Mouse (Mus musculus): Measurements from ENCODE around the gene Cep128. TPM values are rescaled to one million over a fixed set of nuclear protein-coding genes. Genes with fewer than 3 reads are reported as not detected.

Cep128 gene
- polyA plus RNA-seq, 1 experiment from 2014 or later, result 14.5 TPM

DNA sequence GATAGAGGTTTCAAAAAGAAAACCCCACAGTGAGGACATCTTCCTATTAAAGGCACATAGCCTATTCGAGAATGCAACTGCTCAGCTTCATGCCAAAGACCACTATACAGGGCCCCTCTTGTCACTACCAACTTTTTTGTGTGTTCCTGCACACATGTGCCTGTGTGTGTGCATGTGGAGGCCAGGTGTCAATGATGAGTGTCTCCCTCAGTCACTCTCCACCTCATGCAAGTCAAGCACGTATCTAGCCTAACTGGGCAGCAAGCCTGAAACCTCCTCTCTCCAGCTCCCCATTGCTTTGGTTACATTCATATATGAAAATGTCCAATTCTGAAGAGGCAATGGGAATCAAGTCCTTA lies 317.1 kb downstream of the Cep128 start:
- no peak overlapping the region for H3K27ac ChIP-seq (ENCODE audit: low read depth, low read length)
- no peak overlapping the region for H3K4me2 ChIP-seq
- no peak for DNase-seq (ENCODE audit: low spot score)
- no peak overlapping the region for H3K9ac ChIP-seq (ENCODE audit: low read depth, low read length)
- H3K4me1 ChIP-seq (replicated peaks; ENCODE audit: control insufficient read depth, insufficient read depth, low read length), result no peaks in the 10 kb centered on the region
- H3K9me3 ChIP-seq (ENCODE audit: control insufficient read depth, low read length), result no peaks in the 10 kb centered on the region
- H3K27me3 ChIP-seq (replicated peaks; ENCODE audit: control insufficient read depth, insufficient read depth, low read length), result no peaks in the 10 kb centered on the region
- no peak overlapping the region for H3K4me3 ChIP-seq (ENCODE audit: low read depth, low read length)
- 93% methylated on average over 2 of the region's 2 CpGs for WGBS
- no peaks in the 10 kb centered on the region for H3K36me3 ChIP-seq (ENCODE audit: control insufficient read depth, insufficient read depth, low read length)
- no peak for ATAC-seq (replicated peaks; ENCODE audit: low FRiP score)

DNA sequence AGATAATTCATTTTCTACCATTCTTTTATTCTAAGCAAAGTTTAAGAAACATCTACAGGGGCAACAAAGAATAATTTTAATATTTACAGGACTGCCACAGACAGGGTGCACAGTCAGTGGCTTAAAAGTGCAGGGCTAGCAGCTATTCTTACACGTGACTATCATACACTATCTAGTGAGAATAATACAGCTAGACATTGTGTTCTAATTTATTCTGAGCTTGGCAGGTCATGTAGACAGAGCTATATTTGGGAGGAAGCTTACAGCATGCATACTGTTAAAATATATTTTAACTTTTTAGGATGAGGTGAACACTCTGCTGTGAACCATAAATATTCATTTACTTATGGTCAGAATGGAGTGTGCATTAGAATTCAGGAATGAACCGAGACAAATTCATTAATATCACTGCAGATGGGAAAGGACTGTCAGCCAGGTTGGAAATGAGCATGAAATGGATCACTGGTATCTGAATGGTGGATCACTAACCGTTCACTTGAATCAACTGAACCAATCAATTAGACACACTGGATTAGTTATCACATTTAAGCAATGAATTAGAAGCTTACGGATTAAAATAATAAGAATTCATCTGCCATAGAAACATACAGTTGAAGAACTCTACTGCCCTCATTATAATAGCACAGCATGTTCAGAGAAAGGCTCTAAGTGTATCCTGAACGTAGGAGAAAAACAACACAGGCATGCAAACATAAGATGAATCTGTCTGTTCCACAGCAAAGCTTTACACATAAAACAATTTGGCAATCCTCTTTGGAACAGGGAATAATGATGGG lies 317.7 kb downstream of the Cep128 start:
- Histone ChIP-seq H3K27me3 (replicated peaks; ENCODE audit: control insufficient read depth, insufficient read depth, low read length) (no peaks in the 10 kb centered on the region), H3K36me3 (ENCODE audit: control insufficient read depth, insufficient read depth, low read length) (no peaks in the 10 kb centered on the region), H3K4me2 (no peak overlapping the region), H3K9ac (ENCODE audit: low read depth, low read length) (no peak overlapping the region), H3K9me3 (ENCODE audit: control insufficient read depth, low read length) (no peaks in the 10 kb centered on the region), H3K4me1 (replicated peaks; ENCODE audit: control insufficient read depth, insufficient read depth, low read length) (no peaks in the 10 kb centered on the region), H3K4me3 (ENCODE audit: low read depth, low read length) (no peak overlapping the region), H3K27ac (ENCODE audit: low read depth, low read length) (no peak overlapping the region)
- ATAC-seq (replicated peaks; ENCODE audit: low FRiP score) (no peak), DNase-seq (ENCODE audit: low spot score) (no peak)
- WGBS, result 83% methylated on average over 5 of the region's 5 CpGs

DNA sequence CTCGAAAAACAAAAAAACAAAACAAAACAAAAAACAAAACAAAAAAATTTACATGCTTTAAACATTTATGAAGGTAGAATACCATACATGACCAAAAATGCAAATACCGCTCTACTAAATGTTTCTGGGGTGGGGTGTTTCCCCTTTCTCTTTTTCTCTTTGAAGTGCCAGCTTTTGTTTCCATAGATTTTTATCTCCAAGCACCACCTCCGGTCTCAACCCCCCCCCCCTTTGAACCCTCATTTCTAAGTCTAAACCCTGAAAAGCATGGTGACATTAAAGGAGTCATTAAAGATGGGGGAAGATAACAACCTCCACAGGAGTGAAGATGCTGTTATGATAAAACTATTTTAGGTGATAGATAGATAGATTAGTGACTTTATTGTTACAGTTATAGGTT lies 318.8 kb downstream of the Cep128 start:
- H3K4me1 ChIP-seq (replicated peaks; ENCODE audit: control insufficient read depth, insufficient read depth, low read length), result no peaks in the 10 kb centered on the region
- no peak overlapping the region for H3K9ac ChIP-seq (ENCODE audit: low read depth, low read length)
- ATAC-seq (replicated peaks; ENCODE audit: low FRiP score), result no peak
- no peak for DNase-seq (ENCODE audit: low spot score)
- WGBS, result 82% methylated on average over 3 of the region's 3 CpGs
- H3K27me3 ChIP-seq (replicated peaks; ENCODE audit: control insufficient read depth, insufficient read depth, low read length), result no peaks in the 10 kb centered on the region
- H3K4me2 ChIP-seq, result no peak overlapping the region
- H3K4me3 ChIP-seq (ENCODE audit: low read depth, low read length), result no peak overlapping the region
- H3K27ac ChIP-seq (ENCODE audit: low read depth, low read length), result no peak overlapping the region
- no peaks in the 10 kb centered on the region for H3K9me3 ChIP-seq (ENCODE audit: control insufficient read depth, low read length)
- H3K36me3 ChIP-seq (ENCODE audit: control insufficient read depth, insufficient read depth, low read length), result no peaks in the 10 kb centered on the region

DNA sequence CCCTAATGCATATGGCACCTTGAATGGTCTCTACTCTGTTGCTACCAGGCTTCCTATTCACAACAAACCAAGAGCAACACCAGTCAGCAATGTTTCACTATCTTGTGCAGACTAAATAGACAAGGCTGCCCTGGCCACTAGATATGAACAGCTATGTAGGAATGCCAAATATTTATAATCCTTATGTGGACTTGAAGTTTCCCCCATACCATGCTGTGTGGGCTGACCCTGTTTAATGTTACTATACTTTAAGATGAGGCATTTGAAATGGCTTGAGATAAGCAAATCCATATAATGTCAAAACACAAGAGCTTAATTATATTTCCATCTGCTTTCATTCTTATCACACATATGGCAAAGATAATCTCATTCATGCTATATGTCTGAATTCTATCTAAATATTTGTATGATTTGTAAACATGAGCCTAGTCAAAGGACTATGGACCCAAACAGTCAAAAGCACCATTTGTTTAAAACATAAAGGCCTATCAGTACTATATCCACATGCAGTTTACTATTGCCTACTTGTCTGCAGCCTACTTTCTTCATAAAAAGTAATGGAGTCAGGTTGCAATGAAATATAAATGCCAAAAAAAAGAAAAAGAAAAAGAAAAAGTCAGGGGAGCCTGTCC lies 319.7 kb downstream of the Cep128 start:
- Histone ChIP-seq H3K27me3 (replicated peaks; ENCODE audit: control insufficient read depth, insufficient read depth, low read length) (no peaks in the 10 kb centered on the region), H3K4me1 (replicated peaks; ENCODE audit: control insufficient read depth, insufficient read depth, low read length) (no peaks in the 10 kb centered on the region), H3K36me3 (ENCODE audit: control insufficient read depth, insufficient read depth, low read length) (no peaks in the 10 kb centered on the region), H3K9me3 (ENCODE audit: control insufficient read depth, low read length) (no peaks in the 10 kb centered on the region), H3K4me3 (ENCODE audit: low read depth, low read length) (no peak overlapping the region), H3K27ac (ENCODE audit: low read depth, low read length) (no peak overlapping the region), H3K9ac (ENCODE audit: low read depth, low read length) (no peak overlapping the region), H3K4me2 (no peak overlapping the region)
- ATAC-seq (replicated peaks; ENCODE audit: low FRiP score), result no peak; the same call in none of the 2 replicates
- DNase-seq (ENCODE audit: low spot score), result no peak

DNA sequence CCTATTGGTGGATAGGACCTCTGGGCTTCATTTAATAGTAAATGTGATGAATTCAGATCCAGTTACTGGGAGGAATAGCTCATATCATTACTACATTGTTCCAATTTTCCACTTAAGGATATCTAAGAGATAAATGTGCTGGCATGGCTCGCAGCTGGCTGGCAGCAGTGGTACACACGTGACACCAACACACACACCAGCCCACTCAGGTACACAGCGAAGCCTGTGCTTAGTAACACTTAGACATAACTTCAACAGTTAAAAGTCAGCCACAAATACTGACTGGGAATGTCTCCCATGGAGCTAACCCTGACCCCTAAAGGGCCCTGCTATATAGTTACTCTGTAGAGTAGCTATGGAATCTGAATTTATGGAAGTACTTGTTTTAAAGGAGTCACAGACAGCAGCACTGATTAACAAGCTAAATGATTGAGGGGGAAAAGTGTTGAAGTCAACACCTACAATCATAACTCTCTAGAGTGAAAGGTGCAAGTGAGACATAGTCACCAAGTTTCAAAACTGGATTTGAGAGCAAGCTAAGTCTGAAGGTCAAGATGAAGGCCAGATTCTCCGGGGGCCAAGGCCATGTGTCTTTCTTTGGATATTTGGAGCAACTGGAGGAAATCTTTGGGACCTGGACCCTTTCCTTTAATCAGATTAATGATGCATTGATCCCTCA lies 320.7 kb downstream of the Cep128 start:
- Histone ChIP-seq H3K9ac (ENCODE audit: low read depth, low read length) (no peak overlapping the region), H3K4me2 (no peak overlapping the region), H3K4me3 (ENCODE audit: low read depth, low read length) (no peak overlapping the region), H3K27ac (ENCODE audit: low read depth, low read length) (no peak overlapping the region), H3K4me1 (replicated peaks; ENCODE audit: control insufficient read depth, insufficient read depth, low read length) (no peaks in the 10 kb centered on the region), H3K27me3 (replicated peaks; ENCODE audit: control insufficient read depth, insufficient read depth, low read length) (no peaks in the 10 kb centered on the region), H3K9me3 (ENCODE audit: control insufficient read depth, low read length) (no peaks in the 10 kb centered on the region), H3K36me3 (ENCODE audit: control insufficient read depth, insufficient read depth, low read length) (no peaks in the 10 kb centered on the region)
- DNase-seq (ENCODE audit: low spot score) (no peak), ATAC-seq (replicated peaks; ENCODE audit: low FRiP score) (no peak)
- WGBS, result 84% methylated on average over 4 of the region's 4 CpGs

DNA sequence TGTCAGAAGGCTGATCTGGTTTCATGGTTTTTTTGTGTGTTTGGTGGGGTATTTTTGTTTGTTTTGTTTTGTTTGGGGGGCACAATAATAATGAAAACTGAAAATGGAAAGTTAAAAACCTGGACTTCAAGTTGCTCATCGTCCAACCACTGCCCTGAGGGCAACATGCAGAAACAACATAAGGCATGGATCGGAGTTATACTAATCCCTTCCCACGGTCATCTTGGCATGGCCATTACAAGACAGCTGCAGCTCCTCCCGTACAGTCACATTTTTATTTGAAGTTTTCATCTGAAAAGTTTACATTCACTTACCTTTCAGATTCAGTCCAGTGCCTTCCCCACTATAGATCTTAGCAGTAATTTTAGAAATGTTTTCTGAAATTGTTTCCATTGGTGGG lies 321.5 kb downstream of the Cep128 start:
- Histone ChIP-seq H3K27ac (ENCODE audit: low read depth, low read length) (no peak overlapping the region), H3K4me2 (no peak overlapping the region), H3K27me3 (replicated peaks; ENCODE audit: control insufficient read depth, insufficient read depth, low read length) (no peaks in the 10 kb centered on the region), H3K36me3 (ENCODE audit: control insufficient read depth, insufficient read depth, low read length) (no peaks in the 10 kb centered on the region), H3K4me1 (replicated peaks; ENCODE audit: control insufficient read depth, insufficient read depth, low read length) (no peaks in the 10 kb centered on the region), H3K9me3 (ENCODE audit: control insufficient read depth, low read length) (no peaks in the 10 kb centered on the region), H3K4me3 (ENCODE audit: low read depth, low read length) (no peak overlapping the region), H3K9ac (ENCODE audit: low read depth, low read length) (no peak overlapping the region)
- ATAC-seq (replicated peaks; ENCODE audit: low FRiP score) (no peak), DNase-seq (ENCODE audit: low spot score) (no peak)
- 88% methylated on average over 4 of the region's 4 CpGs for WGBS

DNA sequence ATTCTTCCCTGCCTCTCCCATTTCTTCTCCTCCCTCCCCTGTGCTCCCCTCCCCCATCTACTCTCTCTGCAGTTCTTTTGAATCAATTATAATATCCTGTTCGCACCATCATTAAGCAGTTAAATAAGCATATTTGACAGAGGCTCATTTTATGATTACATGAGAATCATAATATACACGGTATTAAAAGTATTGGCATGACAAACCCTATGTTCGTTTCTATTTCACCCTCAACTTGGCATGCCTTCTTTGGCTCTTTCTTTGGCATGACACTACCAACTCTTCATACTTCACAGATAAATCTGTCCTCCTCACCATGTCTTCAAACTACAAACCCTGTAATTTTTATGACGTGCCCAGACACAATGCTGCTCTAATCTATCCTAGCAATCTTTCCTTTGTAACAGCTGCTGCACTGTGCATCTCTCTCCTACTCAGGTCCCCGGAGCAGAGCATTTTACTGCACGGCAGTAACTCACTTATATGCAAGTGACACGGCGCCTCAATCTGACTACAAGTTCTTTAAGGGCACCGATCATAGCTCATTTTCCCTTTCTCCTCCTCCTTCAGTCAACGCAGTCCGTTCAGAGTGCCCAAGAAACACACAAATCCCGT lies 324.4 kb downstream of the Cep128 start:
- Histone ChIP-seq H3K4me2 (no peak overlapping the region), H3K27ac (ENCODE audit: low read depth, low read length) (no peak overlapping the region), H3K27me3 (replicated peaks; ENCODE audit: control insufficient read depth, insufficient read depth, low read length) (no peaks in the 10 kb centered on the region), H3K36me3 (ENCODE audit: control insufficient read depth, insufficient read depth, low read length) (no peaks in the 10 kb centered on the region), H3K4me1 (replicated peaks; ENCODE audit: control insufficient read depth, insufficient read depth, low read length) (no peaks in the 10 kb centered on the region), H3K9ac (ENCODE audit: low read depth, low read length) (no peak overlapping the region), H3K4me3 (ENCODE audit: low read depth, low read length) (no peak overlapping the region), H3K9me3 (ENCODE audit: control insufficient read depth, low read length) (no peaks in the 10 kb centered on the region)
- 91% methylated on average over 12 of the region's 12 CpGs for WGBS
- no peak for DNase-seq (ENCODE audit: low spot score)
- ATAC-seq (replicated peaks; ENCODE audit: low FRiP score), result no peak

DNA sequence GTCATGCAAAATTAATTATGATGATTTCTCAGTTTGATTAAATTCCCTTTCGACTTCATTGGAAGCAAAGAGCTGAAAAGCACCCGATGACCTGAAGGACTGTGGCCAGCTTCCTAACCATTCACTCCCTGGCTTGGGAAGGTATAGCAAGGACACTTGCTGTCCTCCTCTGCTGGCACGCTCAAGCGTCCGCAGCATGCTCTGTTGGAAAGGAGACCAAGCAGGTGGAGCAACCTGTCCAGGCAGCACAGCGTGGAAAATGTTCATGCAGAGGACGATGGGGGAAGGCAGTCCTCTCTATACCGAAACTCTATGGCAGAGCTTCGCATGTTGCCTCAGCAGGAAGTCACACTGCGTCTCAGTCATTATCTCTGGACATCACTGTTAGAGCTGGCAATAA lies 327.3 kb downstream of the Cep128 start:
- WGBS, result 86% methylated on average over 10 of the region's 10 CpGs
- no peak for ATAC-seq (replicated peaks; ENCODE audit: low FRiP score)
- no peak overlapping the region for H3K4me2 ChIP-seq
- H3K36me3 ChIP-seq (ENCODE audit: control insufficient read depth, insufficient read depth, low read length), result no peaks in the 10 kb centered on the region
- no peak overlapping the region for H3K9ac ChIP-seq (ENCODE audit: low read depth, low read length)
- H3K4me1 ChIP-seq (replicated peaks; ENCODE audit: control insufficient read depth, insufficient read depth, low read length), result no peaks in the 10 kb centered on the region
- no peak for DNase-seq (ENCODE audit: low spot score)
- H3K27ac ChIP-seq (ENCODE audit: low read depth, low read length), result no peak overlapping the region
- H3K27me3 ChIP-seq (replicated peaks; ENCODE audit: control insufficient read depth, insufficient read depth, low read length), result no peaks in the 10 kb centered on the region
- no peaks in the 10 kb centered on the region for H3K9me3 ChIP-seq (ENCODE audit: control insufficient read depth, low read length)
- H3K4me3 ChIP-seq (ENCODE audit: low read depth, low read length), result no peak overlapping the region

Data from liver, embryonic 11.5 days (tissue).